Mouse (Mus musculus) frontal cortex, postnatal 14 days (tissue): Measurements from ENCODE around the gene Eif2a.
A peak's percentile ranks its signal among the peaks of the same experiment; 100 is the strongest.
"Not testable (repeated sequence)": the region's sequence is repeated elsewhere in the genome, so short reads cannot be mapped to it uniquely, and the experiment has no call there.

ENCODE experiments used
- DNase-seq, 2 experiments: peaks; one replicate each; pipeline ENCODE4 v3.0.0; 2022; ENCODE audit warnings: low spot score in 2 of 2

Gene Eif2a

DNA sequence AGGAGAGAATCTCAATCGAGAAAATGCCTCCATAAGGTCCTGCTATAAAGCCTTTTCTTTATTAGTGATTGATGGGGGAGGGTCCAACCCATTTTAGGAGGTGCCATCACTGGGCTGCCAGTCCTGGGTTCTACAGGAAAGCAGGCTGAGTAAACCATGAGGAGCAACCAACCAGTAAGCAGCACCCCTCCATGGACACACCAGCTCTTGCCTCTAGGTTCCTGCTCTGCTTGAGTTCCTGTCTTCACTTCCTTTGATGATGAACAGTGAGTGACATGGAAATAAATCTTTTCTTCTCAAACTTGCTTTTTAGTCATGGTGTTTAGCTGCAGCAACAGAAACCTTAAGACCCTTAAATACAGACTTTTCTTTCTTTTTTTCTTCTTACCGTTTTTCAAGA, 4.3 kb upstream of the Eif2a start:
- no peak for DNase-seq

GRCm38 (mm10) chr3:58523386-58523785, 2.2 kb upstream of the Eif2a start:
- DNase-seq, result no peak

- no peak for DNase-seq
Observed at GRCm38 (mm10) chr3:58524246-58524645, 1.4 kb upstream of the Eif2a start.

- DNase-seq, result no peak
Observed at GRCm38 (mm10) chr3:58525166-58525565, 455 bp upstream of the Eif2a start.

DNA sequence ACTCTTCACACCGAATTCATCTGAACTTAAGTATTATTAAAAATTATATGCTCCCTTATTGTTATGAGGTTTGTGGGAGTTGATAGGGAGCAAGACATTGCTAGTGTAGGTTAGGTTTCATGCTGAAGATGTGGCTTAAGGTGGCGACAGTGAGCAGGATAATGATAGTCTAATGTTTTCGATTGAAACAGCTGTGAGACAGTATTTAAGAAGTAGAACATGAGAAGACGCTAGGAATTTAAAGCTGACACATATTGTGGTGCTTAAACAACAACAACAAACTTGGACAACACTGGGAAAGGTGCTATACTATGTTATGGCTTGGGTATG, 752 bp downstream of the Eif2a start:
- no peak for DNase-seq

- no peak for DNase-seq
Observed at GRCm38 (mm10) chr3:58536573-58536972, 11.0 kb downstream of the Eif2a start.

DNA sequence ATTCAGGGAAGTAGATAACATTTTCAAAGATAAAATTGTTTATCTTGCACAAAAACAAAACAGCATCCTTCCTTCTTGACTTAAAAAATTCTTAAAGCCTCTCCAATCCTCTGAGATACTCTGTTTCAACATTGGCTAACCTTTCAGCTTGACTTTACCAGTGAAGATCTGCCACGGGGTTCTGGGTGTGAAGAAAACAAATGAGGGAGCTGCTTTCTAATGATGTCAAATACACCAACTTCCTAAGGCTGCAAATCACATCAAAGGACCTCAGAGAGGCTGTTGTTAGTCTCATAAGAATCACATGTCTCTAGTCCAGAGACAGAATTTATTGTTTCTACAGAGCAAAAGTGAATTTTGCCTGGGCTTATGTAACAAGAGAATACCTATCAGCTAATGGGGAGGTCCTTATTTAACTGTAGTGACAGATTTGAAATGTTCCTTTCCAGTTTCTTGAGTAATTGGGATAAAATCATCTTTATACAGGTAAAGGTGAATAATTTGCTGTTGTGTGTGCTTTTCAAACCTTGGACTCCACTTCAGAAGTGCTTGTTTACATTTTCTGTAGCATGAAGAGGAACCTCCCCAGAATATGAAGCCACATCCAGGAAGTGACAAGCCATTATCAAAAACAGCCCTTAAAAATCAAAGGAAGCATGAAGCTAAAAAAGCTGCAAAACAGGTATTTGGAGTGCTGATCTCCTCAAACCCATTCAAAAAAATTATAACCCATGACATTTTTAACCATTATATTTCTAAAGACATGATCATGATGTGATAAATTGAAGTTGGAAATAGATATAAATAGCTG, 26.6 kb downstream of the Eif2a start:
- DNase-seq, result no peak

GRCm38 (mm10) chr3:58556649-58557048, 31.0 kb downstream of the Eif2a start:
- no peak for DNase-seq

DNA sequence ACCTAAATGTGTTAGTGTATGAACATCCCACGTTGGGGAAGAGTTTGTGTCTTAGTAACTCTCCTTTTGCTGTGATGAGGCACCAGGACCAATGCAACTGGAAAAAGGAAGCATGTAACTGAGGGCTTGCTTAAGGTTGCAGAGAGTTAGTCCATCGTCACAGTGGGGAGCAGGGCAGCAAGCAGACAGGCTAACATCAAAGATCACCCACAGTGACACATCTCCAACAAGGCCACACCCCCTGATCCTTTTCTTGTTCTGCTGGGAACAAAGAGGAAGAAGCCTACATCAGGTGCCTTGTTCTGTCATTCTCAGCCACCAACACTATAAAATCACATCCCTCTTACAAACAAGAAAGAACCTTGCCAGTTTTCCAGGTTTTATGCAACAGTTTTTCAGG, 34.3 kb downstream of the Eif2a start:
- no peak for DNase-seq

DNA sequence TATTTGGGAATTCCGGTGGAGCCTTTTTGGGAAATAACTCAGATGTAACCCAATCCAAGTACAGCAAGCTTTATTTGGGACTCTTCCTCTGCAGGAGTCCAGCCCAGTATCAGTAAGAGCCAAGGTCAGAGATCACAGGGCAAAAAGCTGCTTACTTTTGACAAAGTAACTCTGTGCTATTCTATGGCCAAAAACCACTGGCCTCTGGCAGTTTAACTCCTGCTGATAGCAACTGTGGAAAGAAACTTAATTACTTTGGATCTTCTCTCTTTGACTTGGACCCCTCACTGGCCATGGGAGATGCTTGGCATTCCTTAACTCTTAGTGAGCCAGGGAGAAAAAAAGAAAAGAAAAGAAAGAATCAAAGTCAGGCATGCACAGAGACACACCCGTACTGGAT, 35.8 kb downstream of the Eif2a start:
- DNase-seq, result no peak

- DNase-seq, result no peak
Observed at GRCm38 (mm10) chr3:58570821-58571220, 45.2 kb downstream of the Eif2a start.

DNA sequence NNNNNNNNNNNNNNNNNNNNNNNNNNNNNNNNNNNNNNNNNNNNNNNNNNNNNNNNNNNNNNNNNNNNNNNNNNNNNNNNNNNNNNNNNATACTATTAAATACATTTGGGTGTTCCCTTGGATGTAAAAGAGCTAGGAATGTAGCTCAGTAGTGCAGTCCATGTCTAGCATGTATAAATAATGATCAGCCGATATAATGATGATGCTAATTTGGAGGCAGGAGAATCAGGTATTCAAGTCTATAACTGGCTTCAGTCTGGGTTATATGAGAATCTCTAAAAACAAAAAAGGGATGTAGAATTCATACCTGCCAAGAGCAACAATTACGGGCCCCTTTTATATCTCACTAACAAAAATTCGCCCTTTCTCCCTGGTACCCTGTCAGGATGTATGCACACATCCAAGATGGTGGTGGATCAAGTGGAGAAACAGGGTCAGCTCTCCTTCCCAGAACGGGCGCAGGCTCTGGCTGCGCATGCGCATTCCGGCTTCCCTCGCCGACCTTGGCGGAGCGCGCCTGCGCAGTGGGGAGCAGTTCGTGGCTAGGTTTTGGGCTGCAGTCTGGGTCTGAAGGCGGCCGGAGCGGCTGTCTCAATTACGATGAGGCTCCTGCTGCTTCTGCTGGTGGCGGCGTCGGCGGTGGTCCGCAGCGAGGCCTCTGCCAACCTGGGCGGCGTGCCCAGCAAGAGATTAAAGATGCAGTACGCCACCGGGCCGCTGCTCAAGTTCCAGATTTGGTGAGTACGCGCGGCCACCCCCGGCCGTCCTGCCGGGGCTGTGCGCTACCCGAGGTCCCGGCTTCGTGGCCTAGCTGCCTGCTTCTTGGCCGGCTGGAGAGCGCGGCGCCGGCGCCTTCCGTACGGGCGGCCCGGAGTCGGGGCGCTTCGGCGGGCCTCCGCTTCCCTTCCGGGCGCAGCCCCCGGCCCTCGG, 50.8 kb downstream of the Eif2a start, which contains the start of gene Selenot:
Selenot (plus strand) TSS at position 500 of the 930 bp plus-strand sequence.
- DNase-seq, result peak; percentile 94 to 96

DNA sequence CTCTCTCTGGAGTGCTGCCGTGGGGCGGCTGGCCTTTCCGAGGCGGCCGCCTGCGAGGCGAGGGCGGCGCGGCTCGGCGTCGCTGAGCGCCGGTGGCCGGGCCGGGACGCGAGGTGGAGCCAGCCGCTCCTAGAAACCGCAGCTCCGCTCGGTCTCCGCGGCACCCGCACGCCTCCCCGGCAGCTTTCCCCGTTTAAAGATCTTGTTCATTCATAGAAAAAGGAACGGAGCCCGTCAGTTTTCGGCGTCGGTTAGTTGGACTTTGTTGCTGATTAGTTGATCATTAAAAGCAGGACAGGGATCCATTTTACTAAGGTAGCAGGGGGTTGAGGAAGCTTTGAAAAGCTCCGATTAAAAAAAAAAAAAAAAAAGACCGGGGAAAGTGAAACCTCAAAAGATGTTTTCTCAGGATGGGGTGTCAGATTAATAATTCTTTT, 51.5 kb downstream of the Eif2a start:
- peak; percentile 13 to 42 for DNase-seq

GRCm38 (mm10) chr3:58577506-58578050, 52.0 kb downstream of the Eif2a start:
- no peak for DNase-seq

GRCm38 (mm10) chr3:58581530-58581929, 55.9 kb downstream of the Eif2a start:
- DNase-seq, result no peak

- DNase-seq, result no peak
Observed at GRCm38 (mm10) chr3:58582297-58582696, 56.7 kb downstream of the Eif2a start.

GRCm38 (mm10) chr3:58582788-58583426, 57.3 kb downstream of the Eif2a start:
- no peak for DNase-seq

DNA sequence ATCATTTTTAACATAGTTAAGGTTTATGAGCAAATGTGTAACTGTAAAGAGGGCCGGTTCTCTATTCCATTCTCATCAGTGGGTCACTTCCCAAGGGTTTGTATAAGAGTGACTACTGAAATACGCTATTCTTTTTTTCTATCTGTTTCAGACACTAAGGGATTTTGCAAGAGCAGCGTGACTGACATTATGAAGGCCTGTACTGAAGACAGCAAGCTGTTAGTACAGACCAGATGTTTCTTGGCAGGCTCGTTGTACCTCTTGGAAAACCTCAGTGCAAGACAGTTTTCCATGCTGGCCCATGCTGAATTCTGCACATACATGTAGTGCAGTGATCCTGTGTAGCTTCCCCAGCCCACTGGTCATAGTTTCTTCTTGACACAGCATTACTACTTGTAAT, 64.9 kb downstream of the Eif2a start:
- DNase-seq, result not testable (repeated sequence)

- not testable (repeated sequence) for DNase-seq
Observed at GRCm38 (mm10) chr3:58592666-58593065, 67.0 kb downstream of the Eif2a start.

DNA sequence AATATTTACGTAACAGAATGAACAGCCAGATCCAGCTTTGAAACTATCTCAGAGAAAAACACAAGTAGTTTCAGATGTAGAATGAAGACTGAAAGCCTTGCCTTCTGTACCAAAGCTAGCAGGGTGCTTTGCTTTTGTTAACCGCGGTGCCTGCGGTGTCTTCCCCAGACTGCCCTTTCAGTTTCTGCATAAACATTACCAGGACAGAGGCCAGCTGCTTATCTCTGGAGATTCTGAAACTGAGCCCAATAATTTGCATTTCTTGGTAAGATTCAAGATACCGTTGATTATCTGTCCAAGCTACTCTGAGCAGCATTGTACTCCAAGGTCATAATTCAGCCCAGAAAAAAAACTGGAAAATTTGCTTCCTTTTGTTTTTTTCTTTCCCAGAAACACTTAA, 68.0 kb downstream of the Eif2a start:
- DNase-seq, result no peak
